Mouse (Mus musculus): Measurements from ENCODE around the gene Anks1.
"Not testable (repeated sequence)": the region's sequence is repeated elsewhere in the genome, so short reads cannot be mapped to it uniquely, and the experiment has no call there.

Gene Anks1

GRCm38 (mm10) chr17:27934136-27934910 lies 25.2 kb downstream of the Anks1 start:
- no peak for DNase-seq

- no peak for DNase-seq
These were observed 26.0 kb downstream of the Anks1 start for GRCm38 (mm10) chr17:27935091-27935490.

- DNase-seq = no peak
These were observed 28.0 kb downstream of the Anks1 start for GRCm38 (mm10) chr17:27937054-27937615.

GRCm38 (mm10) chr17:27938121-27938754 lies 29.1 kb downstream of the Anks1 start:
- DNase-seq = no peak

- no peak for DNase-seq
These were observed 29.9 kb downstream of the Anks1 start for GRCm38 (mm10) chr17:27939028-27939427.

- no peak for DNase-seq
These were observed 31.2 kb downstream of the Anks1 start for GRCm38 (mm10) chr17:27940352-27940751.

GRCm38 (mm10) chr17:27941178-27941577 lies 32.1 kb downstream of the Anks1 start:
- DNase-seq = no peak

- no peak for DNase-seq
These were observed 32.6 kb downstream of the Anks1 start for GRCm38 (mm10) chr17:27941698-27942097.

GRCm38 (mm10) chr17:27942131-27942530 lies 33.0 kb downstream of the Anks1 start:
- no peak for DNase-seq

GRCm38 (mm10) chr17:27945546-27946216 lies 36.6 kb downstream of the Anks1 start:
- DNase-seq = no peak

GRCm38 (mm10) chr17:27946371-27946770 lies 37.3 kb downstream of the Anks1 start:
- DNase-seq = no peak

GRCm38 (mm10) chr17:27947155-27947554 lies 38.0 kb downstream of the Anks1 start:
- DNase-seq = no peak

- no peak for DNase-seq
These were observed 44.0 kb downstream of the Anks1 start for GRCm38 (mm10) chr17:27953136-27953535.

- DNase-seq = no peak
These were observed 45.7 kb downstream of the Anks1 start for GRCm38 (mm10) chr17:27954629-27955402.

- no peak for DNase-seq
These were observed 48.5 kb downstream of the Anks1 start for GRCm38 (mm10) chr17:27957649-27958048.

- DNase-seq = no peak
These were observed 51.3 kb downstream of the Anks1 start for GRCm38 (mm10) chr17:27960128-27961111.

- DNase-seq = not testable (repeated sequence)
These were observed 54.0 kb downstream of the Anks1 start for GRCm38 (mm10) chr17:27963120-27963519.

- no peak for DNase-seq
These were observed 55.5 kb downstream of the Anks1 start for GRCm38 (mm10) chr17:27964607-27965006.

GRCm38 (mm10) chr17:27965292-27965691 lies 56.2 kb downstream of the Anks1 start:
- DNase-seq = no peak

- DNase-seq = no peak
These were observed 57.0 kb downstream of the Anks1 start for GRCm38 (mm10) chr17:27966056-27966455.

GRCm38 (mm10) chr17:27966508-27967021 lies 57.5 kb downstream of the Anks1 start:
- no peak for DNase-seq

Measured in right cerebral cortex, postnatal 14 days (tissue).